Mouse (Mus musculus): Measurements from ENCODE around the gene March6.

GRCm38 (mm10) chr15:31542013-31542958 is 11.4 kb upstream of the March6 start:
- TF ChIP-seq ZC3H11A (IDR thresholded peaks at IDR 0.05; ENCODE audit: borderline replicate concordance, low read depth, low read length) (no peak), HCFC1 (IDR thresholded peaks at IDR 0.05; ENCODE audit: borderline replicate concordance, insufficient read depth, low read length) (no peak), CHD2 (IDR thresholded peaks at IDR 0.05; ENCODE audit: low read depth, low read length) (no peak), MAFK (IDR thresholded peaks at IDR 0.05; ENCODE audit: insufficient read depth, low read depth, low read length) (no peak), ZNF384 (IDR thresholded peaks at IDR 0.05; ENCODE audit: low read depth, low read length) (peak; percentile 68; the same call in 1 of the 2 replicates)

All from ES-E14 (cell line).